Mouse (Mus musculus) natural killer cell, adult 2 months (primary cell): ENCODE data around the gene Gdi1.
"Not testable (repeated sequence)": the region's sequence is repeated elsewhere in the genome, so short reads cannot be mapped to it uniquely, and the experiment has no call there.

Experiments
- DNase-seq, 2 experiments: peaks; one replicate each; pipeline ENCODE4 v3.0.0; 2022; ENCODE audit warnings: low spot score in 2 of 2

Gene Gdi1

DNA sequence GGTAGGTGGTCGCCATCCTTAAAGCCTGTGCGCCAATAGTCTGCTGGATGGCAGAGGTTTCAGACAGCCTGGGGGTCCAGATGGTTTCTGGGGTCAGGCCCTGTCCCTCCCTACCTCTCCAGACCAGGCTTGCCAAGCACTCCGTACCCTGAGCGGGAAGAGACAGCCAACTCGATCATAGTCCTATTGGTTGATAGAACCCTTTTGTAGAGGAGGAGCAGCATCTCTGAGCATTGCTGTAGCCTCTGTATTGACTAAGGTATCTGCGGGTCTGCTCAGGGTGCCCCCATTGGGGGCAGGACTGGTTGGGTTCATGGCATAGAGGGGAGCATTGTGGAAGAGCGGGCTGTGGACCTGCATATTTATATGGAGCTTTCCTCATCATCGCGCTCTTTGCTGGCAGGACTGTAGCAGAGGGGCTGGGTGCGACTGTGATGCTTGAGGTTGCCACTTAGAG, 24.4 kb downstream of the Gdi1 start:
- no peak for DNase-seq

DNA sequence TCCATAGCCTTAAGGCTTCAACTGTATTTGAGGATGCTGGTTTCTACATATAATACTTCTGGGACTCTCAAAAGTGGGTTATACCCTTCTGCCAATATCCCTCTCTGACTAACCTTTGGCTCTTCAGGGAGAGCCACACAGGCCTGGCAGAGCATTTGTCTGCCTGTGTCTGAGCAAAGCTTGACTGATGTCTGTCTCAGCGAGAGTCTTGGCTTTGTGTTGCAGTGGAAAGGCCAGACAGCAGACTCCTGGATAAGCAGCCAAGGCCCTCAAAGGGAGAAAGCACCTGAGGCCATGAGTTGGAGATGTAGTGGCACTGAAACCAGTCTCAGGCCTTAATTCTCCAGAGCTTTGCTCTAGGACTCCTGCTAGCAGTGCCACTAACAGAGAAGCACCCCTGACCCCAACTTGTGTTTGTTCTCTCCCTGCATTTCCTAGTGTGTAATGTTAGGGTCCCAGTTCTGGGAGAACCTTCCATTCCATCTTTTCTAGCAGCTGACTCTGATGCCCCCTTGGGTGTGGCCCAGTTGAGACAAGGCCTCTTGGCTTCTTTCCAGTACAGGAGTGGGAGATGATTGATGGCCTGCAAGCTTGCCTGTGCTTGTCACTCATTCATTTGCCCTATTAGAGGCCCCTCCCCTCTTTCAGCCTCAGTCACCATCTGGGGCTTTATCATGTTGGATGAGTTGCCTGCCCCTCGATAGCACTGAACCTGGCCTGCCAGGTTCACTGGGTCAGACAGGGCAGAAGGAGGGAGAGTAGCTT, 25.6 kb downstream of the Gdi1 start:
- DNase-seq, result no peak

DNA sequence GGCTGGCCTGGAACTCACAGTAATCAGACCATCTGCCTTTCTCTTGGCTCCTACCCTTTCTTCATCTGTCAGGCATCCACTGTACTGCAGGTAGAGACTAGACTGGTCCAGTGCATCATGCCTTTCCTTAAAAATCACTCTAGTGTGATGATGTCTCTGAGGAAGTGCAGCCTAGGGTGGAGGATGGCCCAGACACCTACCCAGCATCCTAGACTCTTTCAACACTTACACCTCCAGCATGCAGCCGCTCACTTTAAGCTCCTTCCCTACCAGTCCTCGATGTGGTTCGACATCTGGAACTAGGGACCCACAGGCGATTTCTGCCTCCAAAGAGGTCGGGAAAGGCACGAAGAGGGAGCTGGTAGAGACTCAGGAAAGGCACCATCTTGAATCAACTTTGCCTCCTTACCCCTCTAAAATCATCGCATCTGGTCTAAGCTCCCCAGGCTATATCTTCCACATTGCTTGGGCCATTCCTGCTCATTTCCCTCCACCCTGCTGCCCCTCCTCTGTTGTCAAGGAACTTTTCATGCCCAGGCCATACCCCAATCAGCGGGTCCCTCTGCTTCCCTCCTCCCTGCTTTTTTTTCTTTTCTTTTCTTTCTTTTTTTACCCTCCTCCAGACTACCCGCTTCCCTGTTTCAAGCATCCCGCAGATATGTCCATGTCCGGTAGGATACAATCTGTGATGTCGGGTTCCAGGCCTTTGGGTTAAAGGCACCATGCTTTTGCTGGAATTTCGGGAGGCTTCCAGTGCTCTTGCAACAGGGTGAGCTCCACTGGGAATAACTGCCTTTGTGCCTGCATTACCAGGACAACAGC, 48.1 kb downstream of the Gdi1 start:
- DNase-seq, result no peak

- DNase-seq, result peak; percentile 69 to 82
These were observed 48.6 kb downstream of the Gdi1 start, which contains the start of gene Lage3 for GRCm38 (mm10) chrX:74353467-74353770. TSS of gene Lage3 (minus strand) at chrX:74353618.

GRCm38 (mm10) chrX:74357069-74357468, 52.3 kb downstream of the Gdi1 start:
- DNase-seq, result not testable (repeated sequence)

DNA sequence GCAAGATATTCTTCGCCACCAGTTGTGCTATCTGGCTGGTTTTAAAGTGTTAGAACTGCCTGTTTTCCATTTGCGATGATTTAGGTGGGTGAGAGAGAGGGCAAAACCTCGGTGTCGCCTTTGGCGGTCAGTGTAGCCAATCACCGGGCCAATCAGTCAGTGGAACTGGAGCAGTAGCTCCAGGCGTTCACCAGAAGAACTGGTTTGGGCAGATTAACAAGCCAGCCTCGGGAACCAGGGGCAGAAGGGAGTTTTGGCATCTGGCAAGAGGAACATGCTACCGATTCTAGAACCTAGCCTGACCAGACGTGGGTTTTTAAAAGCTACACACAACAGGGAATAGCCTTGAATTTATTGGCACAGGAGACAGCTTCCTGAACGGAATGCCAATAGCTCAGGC, 54.4 kb downstream of the Gdi1 start:
- no peak for DNase-seq
